Mouse (Mus musculus) thymus, postnatal 36 days (tissue): ENCODE measurements around the gene Cdrt4.

Experiments
- DNase-seq, 2 experiments: peaks; one replicate each; pipeline ENCODE4 v3.0.0; 2022; ENCODE audit warnings: mixed read lengths in 2 of 2

Cdrt4 gene

DNA sequence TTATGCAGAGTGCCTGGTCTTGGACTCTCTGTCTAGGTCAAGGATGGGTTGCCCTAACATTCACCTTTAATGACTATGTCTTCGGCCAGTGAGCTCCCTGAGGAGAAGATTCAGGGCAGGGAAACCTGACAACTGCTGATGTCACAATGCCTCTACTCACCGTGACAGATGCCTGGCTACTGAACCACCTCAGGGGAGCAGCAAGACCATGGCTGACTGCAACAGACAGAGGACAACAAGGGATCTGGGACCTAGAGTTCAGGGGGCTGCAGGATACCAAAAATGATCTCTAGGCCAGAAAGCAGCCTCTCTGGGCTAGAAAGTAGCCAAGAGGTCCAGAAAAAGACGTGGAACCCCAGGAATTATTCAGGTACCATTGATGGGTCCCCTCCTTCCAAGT, at the start of gene Cdrt4:
TSS of gene Cdrt4 (plus strand) at position 182 of the 400 bp plus-strand sequence.
- DNase-seq: no peak

DNA sequence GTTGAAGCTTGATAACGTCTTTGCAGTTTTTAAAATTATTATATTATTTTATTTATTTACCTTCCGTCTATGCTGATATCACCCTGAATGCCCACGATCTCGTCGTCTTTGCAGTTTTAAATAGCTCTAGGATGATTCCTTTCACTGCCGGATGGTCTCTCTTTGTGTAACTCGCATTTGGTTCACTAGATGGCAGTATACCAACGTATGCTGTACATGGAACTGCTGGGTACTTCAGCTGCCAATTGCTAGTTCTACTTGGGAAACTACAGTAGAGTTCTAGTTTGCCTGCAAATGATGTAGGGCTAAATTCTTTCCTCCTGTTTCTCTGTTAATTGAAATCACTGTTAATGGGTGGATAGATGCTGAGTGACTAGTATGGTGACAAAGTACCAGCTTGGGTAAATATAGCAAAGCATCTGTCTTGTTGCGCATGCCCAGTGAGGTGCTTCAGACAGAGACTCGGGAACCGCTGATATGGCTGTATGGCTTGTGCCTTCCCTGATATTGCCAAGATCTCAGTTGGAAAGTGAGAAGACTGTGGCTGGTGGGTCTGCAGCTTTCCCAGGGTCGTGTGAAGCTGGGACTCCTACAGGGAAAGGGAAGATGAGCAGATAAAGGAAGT, 49.2 kb upstream of the Cdrt4 start:
- peak; percentile 9 to 14 for DNase-seq

DNA sequence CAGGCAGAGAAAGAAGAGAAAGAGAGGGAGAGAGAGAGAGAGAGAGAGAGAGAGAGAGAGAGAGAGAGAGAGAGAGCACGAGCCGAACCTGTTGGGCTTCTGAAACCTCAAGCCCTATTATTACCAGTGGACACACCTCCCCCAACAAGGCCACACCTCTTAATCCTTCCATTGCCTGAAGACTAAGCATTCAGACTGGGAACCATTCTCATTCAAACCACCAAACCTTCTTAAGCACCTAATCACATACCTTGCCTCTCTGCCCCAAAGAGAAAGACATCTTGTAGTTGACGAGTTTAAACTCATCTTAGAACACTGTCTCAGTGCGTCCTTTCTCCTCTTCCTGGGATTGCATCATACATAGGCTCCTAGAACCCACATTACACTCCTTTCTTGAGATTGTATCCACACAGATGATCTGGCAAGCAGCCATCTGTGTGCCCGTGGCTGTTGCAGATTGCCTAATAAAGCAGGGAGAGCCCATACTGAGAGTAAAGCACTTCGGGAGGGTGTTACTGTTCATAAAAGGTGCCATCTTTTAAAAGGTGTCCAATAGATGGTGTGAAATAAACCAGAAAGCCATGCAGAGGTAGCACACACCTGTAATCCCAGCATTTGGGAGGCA, 47.0 kb upstream of the Cdrt4 start:
- DNase-seq: no peak

DNA sequence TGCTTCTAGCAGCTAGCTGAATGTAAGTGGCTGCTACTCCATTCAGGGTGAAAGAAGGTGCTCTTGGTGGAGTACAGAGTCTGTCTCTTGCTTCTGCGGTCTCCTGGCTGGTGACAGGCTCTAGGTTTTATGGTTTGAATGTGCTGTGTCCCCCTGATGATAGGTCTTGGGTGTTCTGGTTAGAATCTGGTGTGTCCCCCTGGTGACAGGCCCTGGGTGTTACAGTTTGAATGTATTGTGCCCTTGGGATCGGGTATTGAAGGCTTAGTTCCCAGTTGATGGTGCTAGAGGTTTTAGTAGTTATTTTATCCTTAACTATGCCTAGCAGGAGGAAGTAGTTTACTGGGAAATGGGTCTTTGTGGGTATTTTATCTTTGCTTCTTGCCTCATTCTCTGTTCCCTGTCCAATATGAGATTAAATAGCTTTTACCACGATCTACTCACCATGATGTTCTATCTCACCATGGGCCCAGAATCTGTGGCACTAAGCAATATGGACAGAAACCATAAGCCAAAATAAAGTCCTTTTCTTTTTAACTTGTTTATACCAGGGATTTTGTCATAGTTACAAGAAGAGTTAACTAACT, 41.2 kb upstream of the Cdrt4 start:
- DNase-seq: peak; percentile 21 to 31

DNA sequence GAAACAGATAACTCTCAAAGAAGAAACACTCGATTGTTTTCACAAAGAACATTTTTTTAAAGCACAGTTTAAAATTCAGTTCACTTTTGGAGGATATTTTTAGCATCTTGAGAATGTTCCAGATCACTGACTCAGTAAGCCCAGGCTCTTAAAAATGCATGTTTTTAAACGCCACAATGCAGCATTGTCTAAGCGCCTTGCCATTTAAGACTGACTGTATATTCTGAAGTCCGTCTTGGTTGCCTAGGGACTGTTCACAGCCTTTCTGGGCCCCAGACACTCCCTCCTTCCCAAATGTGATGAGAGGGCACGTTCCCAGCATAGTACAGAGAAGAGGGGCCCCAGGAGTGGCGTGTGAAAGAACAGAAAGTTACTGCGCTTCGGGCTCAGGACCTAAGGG, 39.6 kb upstream of the Cdrt4 start:
- no peak for DNase-seq

DNA sequence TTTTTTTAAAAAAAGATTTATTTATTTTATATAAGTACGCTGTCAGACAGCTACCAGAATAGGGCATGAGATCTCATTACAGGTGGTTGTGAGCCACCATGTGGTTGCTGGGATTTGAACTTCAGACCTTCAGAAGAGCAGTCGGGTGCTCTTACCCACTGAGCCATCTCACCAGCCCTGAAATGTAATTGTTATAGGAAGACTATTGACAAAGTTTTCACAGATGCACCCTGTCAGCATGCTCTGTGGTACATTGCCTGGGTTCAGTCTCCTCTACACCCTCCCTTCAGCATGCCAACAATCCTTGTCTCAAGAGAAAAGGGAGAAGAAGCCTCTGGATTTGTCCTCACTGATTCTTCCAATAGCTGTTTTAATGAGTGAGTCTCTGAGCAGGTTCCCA, 37.9 kb upstream of the Cdrt4 start:
- DNase-seq: no peak

DNA sequence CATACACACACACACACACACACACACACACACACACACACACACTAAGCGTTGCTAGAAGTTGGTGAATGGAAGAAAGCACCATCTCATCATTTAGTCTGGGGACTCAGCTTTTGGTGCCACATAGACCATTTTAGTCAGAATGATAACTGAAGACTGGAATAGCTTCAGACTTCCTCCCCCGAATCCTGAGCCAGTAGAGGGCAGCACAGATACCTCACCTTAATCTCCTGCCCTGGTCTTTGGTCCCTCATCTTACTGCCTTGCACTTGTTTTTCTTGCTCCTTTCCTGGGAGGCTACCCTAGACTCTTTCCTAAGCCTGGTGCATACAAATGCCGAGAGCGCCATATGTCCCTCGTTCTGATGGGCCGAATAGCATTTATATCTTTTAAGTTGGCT, 36.5 kb upstream of the Cdrt4 start:
- peak; percentile 22 to 27 for DNase-seq

DNA sequence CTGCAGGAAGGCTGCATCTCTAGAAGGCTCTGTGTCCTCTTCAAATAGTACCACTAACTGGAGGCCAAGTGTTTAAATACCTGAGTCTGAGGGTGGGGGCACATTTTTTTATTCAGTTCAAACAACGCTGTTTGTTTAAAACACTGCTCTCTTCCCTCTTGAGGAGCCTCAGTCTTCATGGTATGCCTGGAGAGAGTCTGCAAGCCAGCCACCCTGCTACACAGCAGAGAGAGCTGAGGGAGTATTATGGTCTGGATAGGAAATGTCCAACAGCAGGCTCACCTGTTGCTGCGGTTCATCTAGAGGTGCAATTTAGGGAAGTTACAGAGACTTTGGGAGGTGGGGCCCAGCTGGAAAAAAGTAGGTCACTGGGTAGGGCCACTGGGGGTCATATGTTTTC, 35.5 kb upstream of the Cdrt4 start:
- DNase-seq: no peak

DNA sequence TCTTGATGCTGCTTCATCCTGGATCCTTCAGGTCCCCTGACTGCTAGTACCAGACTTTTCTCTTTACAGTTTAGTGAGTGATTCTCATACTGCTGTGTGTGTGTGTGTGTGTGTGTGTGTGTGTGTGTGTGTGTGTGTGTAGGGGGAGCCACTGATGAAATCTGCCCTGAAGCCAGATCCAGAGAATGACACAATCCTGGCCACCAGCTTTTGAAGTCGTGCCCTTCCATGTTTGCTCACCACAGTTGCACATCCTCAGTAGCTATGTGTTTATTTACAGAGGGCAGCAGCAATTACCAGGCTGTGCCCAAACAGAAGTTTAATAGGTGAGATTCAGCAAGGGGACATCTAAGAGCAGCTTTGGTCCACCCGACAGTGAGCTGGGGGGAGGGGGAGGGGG, 34.2 kb upstream of the Cdrt4 start:
- DNase-seq: no peak

DNA sequence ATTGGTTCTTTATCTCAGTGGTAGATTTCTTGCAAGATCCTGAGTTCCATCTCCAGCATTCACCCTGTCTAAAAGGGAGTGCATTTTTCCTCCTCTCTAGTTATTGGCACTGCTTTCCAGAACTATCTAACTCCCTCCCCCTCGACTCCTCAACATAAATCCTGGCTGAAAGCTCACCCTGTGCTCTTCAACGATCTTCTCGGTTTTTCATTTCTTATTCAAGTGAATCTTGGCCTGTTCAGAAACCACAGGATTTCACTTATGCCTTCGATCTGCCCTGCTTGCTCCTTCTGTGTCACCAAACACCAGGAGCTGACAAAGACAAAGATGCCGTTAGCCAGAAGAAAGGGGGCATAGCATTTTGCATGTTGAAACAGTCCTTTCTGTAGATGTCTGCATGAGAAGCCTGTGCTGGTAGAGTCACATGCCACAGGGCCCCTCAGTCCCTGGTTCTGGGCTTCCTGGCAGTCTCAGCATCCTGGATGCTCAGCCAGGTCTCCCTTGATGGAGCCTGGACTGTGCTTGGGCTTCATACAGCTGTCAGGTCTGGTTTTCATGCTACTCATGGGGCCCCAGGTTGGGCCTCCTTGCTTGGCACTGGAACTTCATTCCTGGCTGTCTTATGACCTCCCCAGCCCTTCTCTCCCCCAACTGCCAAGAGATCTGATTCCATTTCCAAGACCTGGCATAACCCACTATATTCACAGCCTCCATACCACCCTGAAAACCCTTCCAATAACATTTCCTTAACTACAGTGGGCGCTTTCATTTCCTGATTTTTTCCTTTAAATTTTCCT, 30.8 kb upstream of the Cdrt4 start:
- DNase-seq: no peak

DNA sequence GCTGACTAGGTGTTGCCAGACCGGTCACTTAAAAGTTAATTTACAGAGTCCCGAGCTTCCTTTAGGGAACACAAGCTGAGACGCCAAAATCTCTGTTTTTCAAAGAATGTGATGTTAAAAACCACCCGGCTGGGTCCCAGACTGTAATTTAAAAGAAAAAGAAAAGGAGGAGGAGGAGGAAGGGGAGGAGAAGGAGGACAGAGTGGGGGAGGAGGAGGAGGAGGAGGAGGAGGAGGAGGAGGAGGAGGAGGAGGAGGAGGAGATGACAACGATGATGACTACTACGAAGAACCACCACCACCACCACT, 30.3 kb upstream of the Cdrt4 start:
- no peak for DNase-seq

DNA sequence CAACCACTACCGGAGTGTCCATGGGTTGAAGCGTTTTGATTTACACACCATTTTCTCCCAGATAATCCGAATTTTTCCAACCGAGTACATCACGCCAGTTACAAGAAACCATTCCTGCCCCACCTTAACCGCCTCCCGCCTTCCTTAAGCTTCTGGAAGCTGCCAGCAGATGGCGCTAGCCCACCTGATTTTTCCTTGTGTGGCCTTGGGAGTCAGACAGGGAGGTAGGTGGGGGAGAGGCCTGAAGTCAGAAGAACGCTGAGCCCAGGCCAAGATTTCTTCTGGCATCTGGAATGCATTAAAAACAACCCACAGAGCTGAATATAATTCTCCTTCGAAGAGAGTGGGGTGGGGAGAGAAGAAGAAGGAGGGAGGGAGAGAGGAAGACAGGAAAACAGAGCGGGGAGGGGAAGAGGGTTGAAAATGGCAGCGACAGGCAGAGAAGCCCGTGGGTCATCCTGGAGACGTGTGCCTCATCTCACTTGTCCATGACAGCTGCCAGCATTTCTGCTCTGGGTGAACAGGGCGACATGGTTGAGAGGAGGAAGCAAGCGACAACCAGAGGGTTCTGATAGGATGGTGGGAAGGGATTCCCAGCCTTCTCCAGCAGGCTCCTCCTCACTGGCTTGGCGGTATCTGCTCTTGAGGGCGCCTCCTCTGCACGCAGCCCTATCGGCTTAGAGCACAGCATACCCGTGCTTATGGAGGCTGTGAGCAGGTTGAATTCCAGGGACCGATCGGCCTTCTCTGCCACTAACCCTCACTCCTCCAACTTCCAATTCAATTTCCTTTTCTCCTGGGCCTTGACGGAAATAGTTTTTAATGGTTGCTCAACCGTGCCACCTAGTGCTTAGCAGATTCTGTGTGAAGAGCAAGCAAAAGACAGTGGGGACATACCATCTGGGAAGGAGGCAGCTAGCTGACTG, 29.7 kb upstream of the Cdrt4 start:
- DNase-seq: peak; percentile 46 to 55

DNA sequence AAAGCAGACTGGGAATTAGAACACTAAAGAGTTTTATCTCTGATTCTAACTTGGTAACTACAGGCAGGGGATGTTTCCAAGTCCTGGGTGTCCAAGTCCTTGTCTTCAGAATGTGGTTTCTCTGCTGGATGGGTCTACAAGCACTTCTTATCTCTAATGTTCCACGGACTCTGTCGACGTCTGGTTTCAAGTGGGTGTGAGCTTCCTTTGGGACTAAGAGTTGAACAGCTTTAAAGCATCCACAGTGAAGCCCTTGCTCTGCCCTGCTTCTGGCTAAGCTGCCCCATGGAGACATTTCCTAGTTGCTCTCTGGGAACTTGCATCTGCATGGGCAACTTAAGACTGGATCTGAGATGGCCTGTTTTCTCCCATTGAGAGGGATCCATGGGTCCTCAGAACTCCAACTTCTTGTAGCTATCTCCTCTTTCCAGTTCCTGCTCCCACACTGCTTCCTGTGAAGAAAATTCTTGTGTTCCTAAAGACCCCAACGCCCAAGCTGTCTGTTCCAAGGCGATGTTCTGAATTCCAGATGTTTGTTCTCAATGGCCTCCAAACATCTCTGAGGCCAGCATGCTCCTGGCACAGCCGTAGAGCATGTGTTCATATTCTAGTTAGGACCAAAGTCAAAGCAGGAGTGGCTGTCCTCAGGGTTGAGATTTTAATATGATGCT, 26.8 kb upstream of the Cdrt4 start:
- DNase-seq: no peak

DNA sequence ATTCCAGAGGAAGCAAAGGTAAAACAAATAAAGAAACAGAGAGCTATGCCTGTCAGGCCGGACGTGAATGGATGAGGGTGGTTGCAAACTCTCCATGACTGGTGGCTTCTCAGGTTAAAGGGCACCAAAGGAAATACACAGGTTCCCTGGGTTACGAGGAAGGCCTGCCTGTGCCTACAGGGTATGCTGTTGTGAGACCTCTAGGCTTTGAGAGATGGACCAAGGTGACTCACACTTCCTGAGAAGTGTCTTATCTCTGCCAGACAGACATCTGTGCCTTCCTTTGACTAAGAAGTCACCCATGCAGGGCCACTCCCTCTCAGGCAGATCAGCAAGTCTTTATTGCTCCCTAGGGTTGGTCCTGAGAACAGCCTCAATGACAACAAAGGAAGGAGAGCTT, 21.2 kb upstream of the Cdrt4 start:
- no peak for DNase-seq

DNA sequence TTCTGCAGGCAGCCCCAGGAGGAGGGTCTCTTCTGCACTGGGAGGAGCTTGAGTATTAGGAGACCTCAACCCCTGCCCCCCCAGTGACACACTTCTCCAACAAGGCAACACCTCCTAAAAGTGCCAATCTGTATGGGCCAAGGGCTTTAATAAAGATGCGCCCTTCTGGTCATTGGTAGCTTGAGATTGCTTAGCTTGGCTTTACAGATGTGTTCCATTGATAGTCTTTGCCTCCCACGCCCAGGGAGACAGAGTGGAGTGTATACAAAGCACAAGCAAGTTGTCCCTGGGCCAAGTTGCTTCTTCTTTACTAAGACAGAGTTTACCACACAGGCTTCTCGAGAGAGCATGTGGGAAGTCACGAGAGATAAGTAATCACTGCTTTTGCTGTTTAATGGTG, 20.4 kb upstream of the Cdrt4 start:
- no peak for DNase-seq

DNA sequence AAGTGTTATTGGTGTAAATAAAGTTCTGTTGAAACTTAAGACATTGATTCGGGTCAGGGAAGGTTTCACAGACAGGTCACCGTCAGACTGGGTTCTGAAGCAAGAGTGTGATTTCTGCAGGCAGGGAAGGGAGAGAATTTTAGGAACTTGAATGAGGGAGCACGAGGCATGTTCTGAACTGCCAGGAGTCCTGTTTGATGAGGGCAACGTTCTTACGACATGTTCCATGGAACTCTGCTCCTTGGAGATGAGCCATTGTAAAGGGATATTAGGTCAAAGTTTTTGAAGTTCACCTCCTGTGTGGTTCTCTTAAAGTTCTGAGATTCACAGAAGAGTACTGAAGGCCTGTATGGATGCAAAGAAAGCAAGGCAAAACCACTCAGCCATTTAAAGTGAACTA, 19.9 kb upstream of the Cdrt4 start:
- DNase-seq: no peak

DNA sequence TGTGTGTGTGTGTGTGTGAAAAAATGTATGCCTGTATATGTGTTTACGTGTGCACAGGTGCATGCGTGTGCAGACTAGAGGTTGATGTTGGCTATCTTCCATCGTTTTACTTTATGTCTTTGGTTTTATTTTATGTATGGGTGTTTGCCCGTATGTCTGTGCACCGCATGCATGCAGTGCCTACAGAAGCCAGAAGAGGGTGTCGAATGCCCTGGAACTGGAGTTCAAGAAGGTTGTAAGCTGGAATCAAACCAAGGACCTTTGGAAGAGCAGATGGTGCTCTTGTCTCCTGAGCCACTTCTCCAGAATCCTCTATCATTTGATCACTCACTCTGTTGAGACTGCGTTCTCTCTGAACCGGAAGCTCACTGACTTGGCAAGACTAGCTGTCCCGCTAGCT, 17.9 kb upstream of the Cdrt4 start:
- DNase-seq: no peak

DNA sequence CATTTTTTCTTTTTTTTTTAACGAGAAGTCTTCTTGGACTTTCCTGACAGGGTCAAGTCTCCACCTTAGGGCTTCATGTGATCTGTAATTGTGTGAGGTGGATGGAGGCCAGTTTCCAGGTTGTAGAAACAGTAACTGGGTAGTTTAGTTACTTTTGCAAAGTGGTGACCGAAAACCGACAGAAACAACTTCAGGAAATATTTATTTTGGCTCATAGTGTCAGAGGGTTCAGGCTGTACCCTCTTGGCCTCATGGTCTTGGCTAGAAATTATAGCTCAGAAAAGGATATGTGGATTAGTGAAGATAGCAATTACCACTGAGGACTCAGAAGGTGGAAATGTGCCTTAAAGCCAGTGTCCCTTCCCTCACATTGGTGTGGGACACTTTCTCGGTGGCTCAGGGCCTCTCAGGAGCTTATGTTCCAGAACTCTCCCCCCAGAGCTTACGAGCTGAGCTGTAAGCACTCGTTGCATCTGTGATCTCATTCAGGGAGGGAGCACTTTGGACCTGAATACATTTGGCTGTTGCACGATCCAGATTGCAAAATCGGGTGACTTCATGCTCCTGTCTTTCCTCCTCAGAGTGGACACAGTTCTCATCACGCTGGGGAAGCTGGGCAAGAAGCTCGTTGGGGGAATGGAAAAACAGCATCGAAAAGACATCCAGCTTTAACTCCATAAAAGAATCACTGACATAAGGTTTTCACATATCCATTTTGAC, 16.0 kb upstream of the Cdrt4 start:
- no peak for DNase-seq

DNA sequence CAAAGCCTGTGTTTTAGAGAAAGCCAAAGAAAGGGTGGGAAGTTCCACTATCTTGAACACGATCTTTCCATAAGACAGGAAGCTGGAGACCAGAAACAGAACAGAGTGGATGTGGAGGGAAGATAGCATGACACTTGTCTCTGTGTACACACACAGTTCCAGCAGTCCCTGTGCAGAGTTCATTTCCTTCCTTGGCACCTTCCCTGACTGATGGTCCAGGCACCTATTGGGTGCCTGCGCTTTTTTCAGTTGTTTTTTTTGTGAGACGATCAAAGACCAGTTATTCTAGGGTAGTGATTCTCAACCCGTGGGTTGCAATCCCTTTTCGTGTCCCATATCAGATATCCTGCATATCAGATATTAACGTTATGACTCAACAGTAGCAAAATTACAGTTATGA, 13.0 kb upstream of the Cdrt4 start:
- no peak for DNase-seq

DNA sequence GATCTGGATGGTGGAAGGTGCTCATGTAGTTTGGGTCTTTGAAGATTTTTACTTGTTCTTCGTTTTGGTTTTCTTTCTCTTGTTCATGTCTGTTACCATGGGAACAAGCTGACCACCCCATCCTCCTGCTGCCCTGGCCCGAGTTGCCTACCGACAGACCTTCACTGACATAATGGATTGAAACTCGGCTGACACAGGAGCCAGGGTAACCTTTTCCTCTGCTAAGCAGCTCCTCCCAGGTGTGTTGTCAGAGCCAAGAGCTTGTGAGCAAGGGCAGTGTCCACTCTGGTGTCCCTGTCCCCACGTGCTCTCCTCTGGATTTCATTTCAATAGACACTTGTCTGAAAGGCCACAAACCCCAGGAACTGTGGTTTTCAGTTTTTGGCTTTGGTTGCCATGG, 12.1 kb upstream of the Cdrt4 start:
- no peak for DNase-seq

DNA sequence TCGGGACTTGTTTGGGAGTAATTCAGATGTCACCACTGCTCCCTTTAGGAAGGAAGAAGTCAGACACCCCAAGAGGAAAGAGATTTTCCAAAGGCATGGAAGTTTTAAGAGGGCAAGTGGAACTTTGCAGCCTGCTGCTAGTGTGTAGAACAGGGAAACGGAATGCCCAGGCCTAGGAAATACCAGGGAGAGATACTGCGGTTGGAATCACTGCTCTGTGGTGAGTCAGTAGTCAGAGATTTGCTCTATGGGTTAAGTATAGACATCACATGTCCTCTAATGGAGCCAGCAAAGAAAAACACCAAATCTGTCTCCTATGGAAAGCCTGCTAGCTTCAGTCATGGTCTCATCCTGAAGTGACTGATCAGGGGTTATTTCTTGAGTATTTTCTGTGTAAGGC, 10.8 kb upstream of the Cdrt4 start:
- no peak for DNase-seq

DNA sequence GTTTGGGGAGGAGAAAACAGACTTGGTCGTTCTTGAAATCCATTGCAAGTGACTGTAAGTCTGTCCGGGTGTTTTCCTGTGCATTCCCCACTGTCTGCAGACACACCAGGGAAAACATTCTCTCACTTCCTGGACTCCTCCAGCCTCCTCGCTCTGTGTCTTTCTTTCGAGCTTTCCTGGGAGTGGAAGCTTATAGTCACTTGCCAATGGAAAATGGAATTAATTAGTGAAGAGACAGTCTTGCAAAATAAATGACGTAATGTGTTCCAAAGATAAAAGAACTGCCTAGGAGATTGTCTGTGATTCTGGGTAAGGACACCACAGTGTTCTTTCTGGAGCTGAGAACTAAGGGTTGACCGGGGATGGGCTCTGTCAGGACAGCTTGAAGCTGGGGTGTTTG, 7.5 kb upstream of the Cdrt4 start:
- no peak for DNase-seq
